Mouse (Mus musculus): ENCODE data around the gene Ghrhr.

The Ghrhr gene

DNA sequence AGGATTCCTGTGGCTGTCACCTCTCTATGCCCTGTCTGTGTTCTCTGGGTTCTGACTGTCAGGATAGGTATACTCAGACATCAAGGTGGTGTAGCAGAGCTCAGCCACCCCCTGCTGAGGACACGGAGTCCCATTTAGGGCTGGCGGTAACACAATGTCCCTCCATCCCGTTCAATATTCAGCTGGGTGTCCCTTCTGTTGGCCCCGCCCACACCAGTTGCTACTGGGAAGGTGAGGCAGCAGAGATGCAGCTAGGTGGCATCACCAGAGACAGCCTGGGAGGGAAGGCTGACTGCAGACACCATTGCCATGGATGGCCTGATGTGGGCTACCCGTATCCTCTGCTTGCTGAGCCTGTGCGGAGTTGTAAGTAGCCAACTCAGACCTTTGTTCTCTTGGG, at the start of gene Ghrhr:
Gene Ghrhr, plus strand, starts transcription at position 220 of the 400 bp plus-strand sequence.
- DNase-seq: peak; percentile 88

DNA sequence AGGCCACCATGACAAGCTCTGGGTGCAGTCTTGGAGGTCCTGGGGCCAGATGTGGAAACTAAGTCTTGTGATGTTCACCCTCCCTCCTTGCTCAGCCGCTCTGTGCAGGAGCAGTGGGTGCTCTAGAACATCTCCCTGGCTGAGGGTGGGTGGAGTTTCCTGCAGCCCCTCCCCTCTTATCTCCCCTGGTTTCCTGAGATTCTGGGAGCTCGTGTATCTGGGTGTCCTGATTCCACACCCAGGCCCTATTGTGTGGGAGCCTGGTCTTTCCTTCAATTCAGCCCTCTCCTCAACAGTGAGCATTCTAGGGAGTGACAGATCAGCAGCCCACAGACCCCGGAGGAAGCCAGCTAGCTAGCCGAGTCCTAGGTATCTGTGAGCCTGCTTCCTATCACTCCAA, 49.8 kb upstream of the Ghrhr start:
- peak; percentile 99 for DNase-seq

DNA sequence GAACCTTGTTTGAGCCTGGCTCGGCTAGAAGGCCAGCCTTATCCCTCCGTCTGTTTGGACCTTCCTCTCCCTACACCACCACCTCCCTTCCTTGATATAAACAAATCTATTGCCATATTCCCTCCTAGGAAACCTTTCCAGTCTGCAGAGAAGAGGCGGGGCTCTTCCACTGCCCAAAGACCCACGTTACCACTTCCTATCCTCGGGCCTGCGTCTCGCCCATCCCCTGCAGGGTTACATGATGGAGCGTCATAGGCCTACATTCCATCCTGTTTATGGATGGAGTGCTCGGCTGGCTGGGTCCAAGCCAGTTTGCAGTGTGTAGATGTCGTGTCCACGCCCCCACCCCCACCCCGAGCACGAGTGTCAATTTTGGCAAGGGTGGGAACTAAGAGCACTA, 48.8 kb upstream of the Ghrhr start:
- DNase-seq: peak; percentile 95

- DNase-seq: no peak
These were observed 47.9 kb upstream of the Ghrhr start for GRCm38 (mm10) chr6:55328179-55328578.

- peak; percentile 98 for DNase-seq
These were observed 44.8 kb upstream of the Ghrhr start for GRCm38 (mm10) chr6:55331315-55331714.

GRCm38 (mm10) chr6:55332100-55332772, 43.9 kb upstream of the Ghrhr start:
- peak; percentile 91 for DNase-seq

GRCm38 (mm10) chr6:55332773-55333109, 43.4 kb upstream of the Ghrhr start:
- DNase-seq: peak; percentile 95

GRCm38 (mm10) chr6:55335989-55336514, 40.0 kb upstream of the Ghrhr start, which contains the start of gene Aqp1:
Aqp1 (plus strand) TSS chr6:55336432.
- peak; percentile 99 for DNase-seq

DNA sequence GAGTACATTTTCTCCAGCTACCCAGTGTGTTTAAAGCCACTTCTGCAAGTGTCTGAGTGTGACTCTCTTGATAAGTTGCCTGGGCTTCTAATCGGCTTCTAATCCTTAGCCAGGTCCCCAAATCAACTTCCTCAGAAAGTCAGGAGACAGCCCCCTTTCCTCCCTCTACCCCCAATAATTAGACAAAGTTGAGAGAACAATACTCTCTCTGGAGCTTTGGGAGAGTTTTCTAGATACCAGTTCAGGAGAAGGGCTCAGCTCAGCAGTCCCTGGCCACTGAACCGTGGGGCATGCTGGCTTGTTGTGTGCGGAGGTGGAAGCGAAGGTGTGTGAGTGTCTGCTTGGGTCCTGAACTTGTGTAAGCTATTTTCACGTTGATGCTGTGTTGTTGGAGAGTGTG, 38.9 kb upstream of the Ghrhr start:
- DNase-seq: no peak

DNA sequence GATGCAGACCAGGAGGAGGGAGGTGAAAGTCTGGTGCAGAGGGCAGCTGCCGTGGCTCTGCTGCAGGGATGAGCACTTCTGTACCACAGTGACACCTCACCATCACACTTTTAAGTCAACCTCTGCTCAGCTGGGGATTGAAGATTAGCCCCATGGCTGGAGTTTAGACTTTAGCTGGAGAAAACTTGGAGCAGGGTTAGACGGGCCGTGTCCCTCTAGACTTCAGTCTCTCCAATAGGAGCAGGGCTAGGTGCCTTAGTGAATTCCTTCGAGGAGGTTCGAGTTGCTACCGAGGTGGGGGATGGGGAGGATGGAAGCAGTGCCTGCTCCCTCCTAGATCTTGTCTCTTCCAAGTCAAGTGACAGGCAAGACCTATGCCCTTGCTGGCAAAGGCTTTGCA, 38.0 kb upstream of the Ghrhr start:
- peak; percentile 93 for DNase-seq

- DNase-seq: peak; percentile 96
These were observed 36.9 kb upstream of the Ghrhr start for GRCm38 (mm10) chr6:55338934-55339825.

DNA sequence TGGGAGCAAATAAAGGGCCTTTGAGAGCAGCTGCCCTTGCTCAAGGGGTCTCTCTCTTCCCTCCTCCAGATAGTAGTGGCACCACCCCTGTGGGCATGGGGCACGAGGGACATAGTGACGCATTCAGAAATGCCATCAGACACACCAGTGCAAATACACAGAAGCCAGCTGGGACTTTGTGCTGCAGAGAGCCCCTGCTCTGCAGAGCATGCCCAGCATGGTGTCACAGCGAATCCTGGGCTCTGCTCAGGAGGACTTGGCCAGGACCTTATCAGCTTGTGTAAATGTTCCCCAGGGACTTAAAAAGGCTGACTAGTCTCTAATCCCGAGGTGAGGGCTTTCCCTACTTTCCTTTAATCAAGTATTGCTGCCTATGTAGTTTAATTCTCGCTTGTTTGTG, 34.4 kb upstream of the Ghrhr start:
- DNase-seq: peak; percentile 91

DNA sequence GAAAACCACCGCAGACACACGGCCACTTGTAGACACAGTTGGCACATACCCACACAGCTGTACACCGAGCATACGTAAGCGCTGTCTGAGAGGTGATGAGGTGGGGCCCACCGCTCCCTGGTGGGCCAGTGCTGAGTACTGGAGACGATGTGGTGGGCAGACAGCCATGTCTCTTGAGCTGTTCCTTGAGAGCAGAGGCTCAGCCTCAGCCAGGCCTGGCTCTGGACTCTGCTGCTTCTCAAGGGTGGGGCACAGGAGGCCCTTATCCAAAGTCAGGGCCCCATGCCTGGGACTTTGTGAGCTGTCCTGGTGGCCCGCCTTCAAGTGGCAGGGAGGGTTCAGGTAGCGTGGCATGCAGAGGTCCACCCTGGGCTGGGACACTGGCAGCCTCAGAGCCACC, 33.8 kb upstream of the Ghrhr start:
- peak; percentile 96 for DNase-seq

GRCm38 (mm10) chr6:55343446-55343845, 32.6 kb upstream of the Ghrhr start:
- DNase-seq: peak; percentile 89

GRCm38 (mm10) chr6:55344291-55345016, 31.6 kb upstream of the Ghrhr start:
- DNase-seq: peak; percentile 93

GRCm38 (mm10) chr6:55345264-55345663, 30.8 kb upstream of the Ghrhr start:
- DNase-seq: peak; percentile 85

- peak; percentile 88 for DNase-seq
These were observed 29.6 kb upstream of the Ghrhr start for GRCm38 (mm10) chr6:55346491-55346890.

DNA sequence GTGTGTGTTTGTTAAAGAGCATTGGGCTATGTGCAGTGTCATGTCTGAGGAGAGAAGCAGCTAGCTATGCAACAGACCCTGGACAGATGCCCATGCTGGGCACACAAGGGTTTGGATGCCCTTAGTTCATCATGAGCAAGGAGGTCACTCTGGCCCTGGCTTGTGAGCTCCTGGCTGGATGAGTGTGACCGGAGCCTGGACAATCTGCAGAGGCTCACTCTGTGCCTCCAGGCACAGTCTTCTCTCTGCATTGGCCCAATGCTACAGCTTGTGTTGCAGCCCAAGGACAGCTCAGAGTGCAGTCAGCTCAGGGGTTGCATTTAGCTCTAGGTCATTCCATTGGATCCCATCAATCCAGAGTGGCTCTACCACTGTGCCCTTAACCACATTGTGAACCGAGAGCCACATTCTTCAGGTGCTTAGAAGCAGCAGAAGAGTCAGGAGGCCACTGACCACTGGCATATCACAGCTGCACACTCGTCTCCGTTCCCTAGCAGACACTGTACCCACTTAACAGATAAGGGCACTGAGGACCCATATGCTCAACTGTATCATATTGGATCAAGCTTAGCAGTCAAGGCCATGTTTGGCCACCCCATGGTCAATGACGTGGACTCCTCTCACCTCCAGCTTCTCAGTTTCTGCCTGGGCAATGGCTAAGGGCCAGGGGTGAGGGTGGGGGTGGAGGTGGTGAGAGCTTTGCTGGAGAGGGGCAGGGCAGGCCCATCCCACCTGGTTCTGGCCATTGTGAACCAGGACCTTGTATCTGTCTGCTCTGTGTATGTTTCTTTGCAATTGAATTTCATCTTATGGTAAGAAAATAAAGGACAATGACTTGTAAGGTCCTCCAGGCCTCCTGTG, 28.2 kb upstream of the Ghrhr start:
- peak; percentile 91 for DNase-seq

GRCm38 (mm10) chr6:55349231-55349630, 26.9 kb upstream of the Ghrhr start:
- no peak for DNase-seq

GRCm38 (mm10) chr6:55350383-55350952, 25.6 kb upstream of the Ghrhr start:
- peak; percentile 82 for DNase-seq

- no peak for DNase-seq
These were observed 24.4 kb upstream of the Ghrhr start for GRCm38 (mm10) chr6:55351712-55352111.
